Mouse (Mus musculus) gastrocnemius, postnatal 10 days (tissue): Measurements from ENCODE around the gene Rhof. TPM values are rescaled to one million over a fixed set of nuclear protein-coding genes. Genes with fewer than 3 reads are reported as not detected.
A peak's percentile ranks its signal among the peaks of the same experiment; 100 is the strongest.

Experiments used
- DNase-seq: peaks from one replicate; pipeline ENCODE4 v3.0.0; 2021; ENCODE audit warnings: mixed read lengths
- long read RNA-seq, 2 experiments: library from polyadenylated mRNA; stranded (forward); transcript quantifications; one replicate each; pipeline ENCODE4 v2.0.0; 2021
- total RNA-seq, 2 experiments: library from RNA; stranded (reverse); gene quantifications; 2 replicates each; pipeline ENCODE4 v1.2.3; 2021

The Rhof gene
- total RNA-seq = 1 to 10 TPM in 1 of 2 experiments, under 1 TPM in 1; 0.68 to 1.4 TPM
- long read RNA-seq, experiment 1 = 0 reads
- long read RNA-seq, experiment 2, partial matches to known transcripts = 1 of 2 reads
- long read RNA-seq, experiment 2, other reads (novel, unspliced or antisense) = 1 of 2 reads

GRCm38 (mm10) chr5:123132308-123133071, at the start of gene Rhof:
Gene Rhof, minus strand, starts transcription at chr5:123132692.
- DNase-seq = peak; percentile 88

DNA sequence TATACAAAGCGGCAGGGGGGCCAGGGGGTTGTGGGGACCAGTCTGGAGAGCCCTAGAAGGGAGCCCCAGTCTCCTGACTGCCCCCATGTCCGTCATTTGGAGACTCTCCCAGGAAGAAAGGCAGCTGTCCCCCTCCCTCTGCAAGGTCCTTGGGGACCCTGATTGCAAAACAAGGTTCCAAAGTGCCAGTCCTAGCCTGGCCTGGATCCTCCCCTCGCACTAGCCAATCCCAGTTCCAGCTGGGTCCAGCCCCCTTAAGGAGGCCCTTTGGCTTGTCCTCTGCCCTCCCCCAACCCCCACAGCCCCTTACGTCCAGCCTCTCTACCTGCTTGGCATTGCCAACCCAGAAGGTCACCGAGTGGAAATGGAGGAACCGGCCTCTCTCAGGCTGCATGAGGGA, 49.0 kb upstream of the Rhof start:
- DNase-seq = no peak

GRCm38 (mm10) chr5:123180390-123180789, 47.9 kb upstream of the Rhof start:
- no peak for DNase-seq

DNA sequence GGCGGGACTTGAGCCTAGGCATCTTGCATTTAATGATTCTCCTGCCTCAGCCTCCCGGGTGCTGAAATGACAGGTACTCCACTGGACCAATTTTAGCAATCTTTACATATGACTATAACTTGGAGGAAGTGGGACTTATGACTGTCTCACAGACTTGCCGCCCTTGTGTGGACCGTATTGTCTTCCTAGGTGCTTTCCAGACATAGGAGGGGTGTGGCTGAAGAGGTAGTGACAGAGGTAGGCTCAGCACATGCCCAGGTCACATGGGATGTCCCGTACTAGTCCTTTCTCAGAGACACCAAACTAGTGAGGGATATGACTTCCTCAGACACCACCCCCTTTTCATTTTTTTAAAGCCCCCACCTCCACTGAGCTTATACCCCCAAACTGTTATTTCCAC, 46.3 kb upstream of the Rhof start:
- DNase-seq = no peak

- DNase-seq = peak; percentile 87
These were observed 39.3 kb upstream of the Rhof start for GRCm38 (mm10) chr5:123171646-123172350.

- DNase-seq = no peak
These were observed 37.9 kb upstream of the Rhof start for GRCm38 (mm10) chr5:123170365-123170764.

- DNase-seq = no peak
These were observed 36.8 kb upstream of the Rhof start, which contains the start of gene Psmd9 for GRCm38 (mm10) chr5:123169284-123169683. Gene Psmd9, plus strand, starts transcription at chr5:123169413.

DNA sequence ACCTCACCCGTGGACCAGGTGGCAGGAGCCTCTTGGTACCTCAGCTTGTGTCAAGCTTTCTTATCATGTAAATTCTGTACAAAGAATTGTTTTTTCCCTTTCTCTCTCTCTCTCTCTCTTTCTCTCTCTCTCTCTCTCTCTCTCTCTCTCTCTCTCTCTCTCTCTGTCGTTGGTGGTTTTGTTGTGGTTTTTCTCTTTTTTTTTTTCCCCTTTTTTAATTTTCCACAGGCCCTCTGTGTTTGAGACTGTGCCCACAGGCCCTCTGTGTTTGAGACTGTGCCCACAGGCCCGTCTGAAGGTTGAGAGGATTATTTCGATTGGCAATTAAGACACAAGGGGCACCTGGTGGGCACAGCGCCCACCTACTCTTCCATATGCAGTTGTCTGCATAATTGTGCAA, 35.1 kb upstream of the Rhof start:
- no peak for DNase-seq

- no peak for DNase-seq
These were observed 33.9 kb upstream of the Rhof start for GRCm38 (mm10) chr5:123166437-123166836.

DNA sequence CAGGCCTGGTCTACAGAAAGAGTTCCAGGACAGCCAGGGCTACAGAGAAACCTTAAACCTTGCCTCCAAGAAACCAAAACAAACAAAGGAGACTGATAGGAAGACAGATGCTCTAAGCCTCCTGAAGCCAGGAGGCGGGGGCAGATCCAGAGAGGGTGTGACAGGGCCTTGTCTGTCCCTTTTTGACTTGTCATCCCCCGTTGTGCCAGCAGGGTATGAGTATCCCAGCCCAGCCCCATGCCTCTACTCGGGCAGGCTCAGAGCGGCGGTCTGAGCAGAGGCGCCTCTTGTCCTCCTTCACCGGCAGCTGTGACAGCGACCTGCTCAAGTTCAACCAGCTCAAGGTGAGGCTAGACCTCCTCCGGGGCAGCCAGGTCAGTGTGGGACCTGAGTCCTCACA, 30.4 kb upstream of the Rhof start:
- no peak for DNase-seq

DNA sequence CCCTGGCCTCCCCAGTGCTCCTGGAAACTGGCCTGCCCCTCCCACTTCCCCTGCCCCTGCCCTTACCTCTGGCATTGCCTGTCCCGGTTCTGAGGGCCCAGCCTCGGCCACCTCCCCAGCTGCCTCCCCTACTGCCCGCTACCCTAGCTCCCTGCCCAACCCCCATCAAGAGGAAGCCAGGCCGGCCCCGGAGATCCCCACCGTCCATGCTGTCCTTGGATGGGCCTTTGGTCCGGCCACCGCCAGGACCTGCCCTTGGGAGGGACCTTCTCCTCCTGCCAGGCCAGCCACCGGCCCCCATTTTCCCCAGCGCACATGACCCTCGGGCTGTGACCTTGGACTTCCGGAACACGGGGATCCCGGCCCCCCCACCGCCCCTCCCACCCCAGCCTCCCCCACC, 27.8 kb upstream of the Rhof start:
- DNase-seq = no peak

DNA sequence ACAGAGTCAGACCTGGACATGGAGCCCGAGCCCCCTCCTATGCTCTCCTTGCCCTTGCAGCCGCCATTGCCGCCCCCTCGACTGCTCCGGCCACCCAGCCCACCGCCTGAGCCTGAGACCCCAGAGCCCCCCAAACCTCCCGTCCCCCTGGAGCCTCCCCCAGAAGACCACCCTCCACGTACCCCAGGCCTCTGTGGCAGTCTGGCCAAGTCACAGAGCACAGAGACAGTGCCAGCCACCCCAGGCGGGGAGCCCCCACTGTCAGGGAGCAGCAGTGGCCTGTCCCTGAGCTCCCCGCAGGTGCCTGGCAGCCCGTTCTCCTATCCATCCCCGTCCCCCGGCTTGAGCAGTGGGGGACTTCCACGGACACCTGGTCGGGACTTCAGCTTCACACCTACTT, 27.4 kb upstream of the Rhof start:
- DNase-seq = no peak

GRCm38 (mm10) chr5:123159446-123159845, 27.0 kb upstream of the Rhof start:
- no peak for DNase-seq

- DNase-seq = no peak
These were observed 25.5 kb upstream of the Rhof start for GRCm38 (mm10) chr5:123157972-123158371.

DNA sequence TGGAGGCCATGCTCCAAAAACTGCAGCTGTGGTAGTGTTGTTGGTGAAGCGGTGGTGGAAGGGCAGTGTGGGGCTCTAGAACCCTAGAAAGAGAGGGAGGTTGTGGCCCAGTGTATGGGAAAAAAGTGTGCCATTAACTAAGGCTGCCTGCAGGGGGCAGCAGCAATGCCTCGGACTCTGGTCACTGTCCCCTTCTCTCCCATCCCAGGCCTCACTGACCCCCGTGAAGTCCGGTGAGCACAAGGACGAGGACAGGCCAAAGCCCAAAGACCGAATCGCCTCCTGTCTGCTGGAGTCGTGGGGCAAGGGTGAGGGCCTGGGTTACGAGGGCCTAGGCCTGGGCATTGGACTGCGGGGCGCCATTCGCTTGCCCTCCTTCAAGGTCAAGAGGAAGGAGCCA, 24.3 kb upstream of the Rhof start:
- DNase-seq = no peak

DNA sequence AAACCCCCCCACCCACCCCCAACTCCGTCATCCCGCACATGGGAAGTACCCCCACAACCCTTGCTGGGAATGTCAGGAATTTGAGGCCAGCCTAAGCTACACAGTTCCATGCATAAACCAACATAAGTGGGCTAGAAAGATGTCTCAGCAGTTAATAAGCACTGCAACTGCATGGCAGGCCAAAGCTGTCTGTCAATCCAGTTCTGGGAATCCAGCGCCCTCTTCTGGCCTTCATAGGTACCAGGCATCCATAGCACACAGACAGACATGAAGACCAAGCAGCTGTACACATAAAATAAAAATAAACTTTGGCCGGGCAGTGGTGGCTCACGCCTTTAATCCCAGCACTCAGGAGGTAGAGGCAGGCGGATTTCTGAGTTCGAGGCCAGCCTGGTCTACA, 22.9 kb upstream of the Rhof start:
- peak; percentile 55 for DNase-seq

DNA sequence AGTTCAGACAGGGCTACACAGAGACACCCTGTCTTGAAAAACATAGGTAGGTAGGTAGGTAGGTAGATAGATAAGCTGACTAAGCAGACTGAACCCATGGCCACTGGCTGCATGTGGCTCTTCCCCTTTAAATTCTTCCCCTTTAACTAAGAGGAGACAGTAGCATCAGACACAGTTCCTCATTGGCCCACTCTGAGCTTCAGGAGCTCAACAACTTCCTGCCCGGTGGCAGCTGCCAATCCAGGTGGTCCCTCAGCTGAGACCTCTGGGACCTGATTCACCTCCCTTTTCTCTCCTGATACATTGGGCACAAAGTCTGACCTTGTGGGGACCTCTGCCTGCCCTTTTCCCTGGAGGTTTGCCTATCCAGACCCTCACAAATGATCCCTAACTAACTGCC, 20.4 kb upstream of the Rhof start:
- no peak for DNase-seq

DNA sequence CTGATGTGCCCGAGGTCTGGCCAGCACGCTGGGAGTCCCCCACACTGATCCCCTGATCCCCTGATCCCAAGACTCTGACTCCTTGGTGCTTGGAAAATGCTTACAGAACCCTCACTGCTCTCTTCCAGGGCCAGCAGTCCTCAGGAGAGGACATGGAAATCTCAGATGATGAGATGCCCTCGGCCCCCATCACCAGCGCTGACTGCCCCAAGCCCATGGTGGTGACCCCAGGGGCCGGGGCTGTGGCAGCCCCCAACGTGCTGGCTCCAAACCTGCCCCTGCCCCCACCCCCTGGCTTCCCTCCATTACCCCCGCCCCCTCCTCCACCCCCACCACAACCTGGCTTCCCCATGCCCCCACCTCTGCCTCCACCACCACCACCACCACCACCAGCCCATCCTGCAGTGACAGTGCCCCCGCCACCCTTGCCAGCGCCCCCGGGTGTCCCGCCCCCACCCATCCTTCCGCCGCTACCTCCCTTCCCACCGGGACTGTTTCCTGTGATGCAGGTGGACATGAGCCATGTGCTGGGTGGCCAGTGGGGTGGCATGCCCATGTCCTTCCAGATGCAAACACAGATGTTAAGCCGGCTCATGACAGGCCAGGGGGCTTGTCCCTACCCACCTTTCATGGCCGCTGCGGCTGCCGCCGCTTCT, 19.3 kb upstream of the Rhof start:
- no peak for DNase-seq

DNA sequence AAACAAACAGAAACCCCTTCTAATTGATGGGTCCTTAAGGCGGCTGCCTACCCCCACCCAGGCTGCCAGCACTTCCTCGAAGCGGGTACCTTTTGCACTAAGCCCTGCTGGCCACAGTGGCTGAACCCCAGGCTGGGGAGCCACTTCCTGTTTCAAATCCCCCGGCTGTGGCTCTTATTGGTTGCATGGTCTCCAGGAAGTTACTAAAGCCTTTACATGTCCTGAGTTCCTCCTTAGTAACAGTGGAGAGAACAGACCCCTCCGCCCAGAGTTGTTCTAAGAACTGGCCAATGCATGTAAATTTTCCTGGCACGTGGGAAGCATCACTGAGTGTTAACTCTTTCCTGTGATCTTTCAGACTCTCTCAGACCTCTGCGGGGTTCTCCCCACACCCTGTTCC, 18.6 kb upstream of the Rhof start:
- no peak for DNase-seq

DNA sequence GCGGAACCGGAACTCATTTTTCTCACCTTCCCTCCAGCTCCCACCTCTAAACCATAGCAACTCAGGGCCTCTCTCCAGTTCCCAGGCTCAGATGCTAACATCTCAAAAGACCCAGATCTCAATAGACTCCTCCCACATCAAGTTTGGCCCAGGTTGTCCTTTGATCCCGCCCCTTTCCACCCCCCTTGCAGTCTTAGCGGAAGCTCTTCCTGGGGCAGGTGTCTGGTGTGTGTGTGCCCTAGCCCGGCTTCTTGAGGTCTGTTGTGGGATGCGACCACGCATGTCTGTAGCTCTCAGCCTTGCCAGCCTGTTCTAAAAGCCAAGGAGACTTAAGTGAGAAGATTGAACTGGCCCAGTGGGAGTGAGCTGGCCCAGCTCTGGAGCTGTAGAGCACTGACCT, 18.1 kb upstream of the Rhof start:
- no peak for DNase-seq

DNA sequence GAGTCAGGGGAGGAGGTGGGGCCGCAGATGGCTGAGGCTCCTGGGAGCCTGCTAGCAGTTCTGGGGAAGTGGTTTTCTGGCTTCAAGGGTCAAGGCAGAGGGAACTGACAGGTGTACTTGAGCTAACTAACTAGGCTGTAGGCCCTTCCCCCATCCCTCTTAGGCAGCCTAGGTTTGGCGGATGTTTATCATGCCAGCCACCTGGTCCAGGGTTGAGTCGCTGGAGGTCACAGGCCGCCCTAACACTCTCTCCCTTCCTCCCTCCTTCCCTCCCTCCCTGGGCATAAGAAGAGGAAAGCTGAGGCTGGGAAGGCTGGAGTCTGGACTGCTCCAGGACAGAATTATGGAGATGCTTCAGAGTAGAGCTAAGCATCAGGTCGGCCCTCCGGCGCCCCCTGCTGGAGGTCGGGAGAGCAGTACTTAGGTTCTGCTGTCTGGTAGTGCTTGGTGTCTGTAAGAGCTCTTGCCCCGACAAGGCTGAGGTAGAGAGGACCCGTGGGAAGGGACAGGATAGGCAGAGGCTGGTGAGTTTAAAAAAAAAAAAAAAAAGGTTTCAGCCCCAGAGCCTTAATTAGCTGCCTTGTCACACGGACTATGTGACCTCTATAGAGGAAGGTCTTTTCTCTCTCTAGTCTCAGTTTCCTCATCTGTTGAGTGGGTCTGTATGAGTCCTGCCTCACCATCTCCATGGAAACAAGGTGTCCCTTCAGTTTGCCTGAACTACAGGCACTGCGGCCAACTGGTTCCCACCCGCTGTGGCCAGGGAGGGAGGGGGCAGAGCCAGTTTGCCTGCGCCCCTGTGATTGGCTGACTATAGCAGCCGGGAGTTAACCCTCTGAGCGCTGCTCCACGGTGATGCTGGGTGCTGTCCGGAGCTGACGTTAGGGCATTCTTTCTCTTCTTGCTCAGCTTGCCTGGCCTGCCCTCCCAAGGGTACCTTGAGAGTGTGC, 17.2 kb upstream of the Rhof start:
- peak; percentile 96 for DNase-seq
